Mouse (Mus musculus): ENCODE measurements at regions not wholly inside any gene's neighbourhood (a gene's known extent, or its start where the extent isn't known, plus 50 kb on each side); places are given as distances from the start of the nearest gene placed in this dataset.
"Not testable (repeated sequence)": the region's sequence is repeated elsewhere in the genome, so short reads cannot be mapped to it uniquely, and the experiment has no call there.

- DNase-seq (ENCODE audit: extremely low spot score, low spot score): no peak
- Histone ChIP-seq H3K27me3 (ENCODE audit: poor library complexity, severe bottlenecking) (no peaks in the 10 kb centered on the region), H3K27ac (no peak overlapping the region), H3K9me3 (no peaks in the 10 kb centered on the region; the same call in 1 of the 2 replicates), H3K4me1 (no peaks in the 10 kb centered on the region), H3K4me3 (no peak overlapping the region), H3K36me3 (replicated peaks) (no peaks in the 10 kb centered on the region)
- 84% methylated on average over 1 of the region's 1 CpGs for WGBS
Measured at GRCm38 (mm10) chr3:7079073-7079472, 458.8 kb upstream of the 1700008P02Rik start.

- H3K27ac ChIP-seq: no peak overlapping the region
- no peaks in the 10 kb centered on the region for H3K36me3 ChIP-seq (replicated peaks)
- H3K4me1 ChIP-seq: no peaks in the 10 kb centered on the region
- no peaks in the 10 kb centered on the region for H3K9me3 ChIP-seq
- no peak overlapping the region for H3K4me3 ChIP-seq
- DNase-seq (ENCODE audit: extremely low spot score, low spot score): no peak
- whole genome bisulfite sequencing: 79% methylated on average over 3 of the region's 3 CpGs
- no peaks in the 10 kb centered on the region for H3K27me3 ChIP-seq (ENCODE audit: poor library complexity, severe bottlenecking)
Measured at GRCm38 (mm10) chr3:7076850-7077249, 456.6 kb upstream of the 1700008P02Rik start.

- H3K27ac ChIP-seq: no peak overlapping the region
- H3K36me3 ChIP-seq (replicated peaks): no peaks in the 10 kb centered on the region
- H3K4me1 ChIP-seq: no peaks in the 10 kb centered on the region
- no peaks in the 10 kb centered on the region for H3K27me3 ChIP-seq (ENCODE audit: poor library complexity, severe bottlenecking)
- no peaks in the 10 kb centered on the region for H3K9me3 ChIP-seq
- 90% methylated on average over 2 of the region's 2 CpGs for WGBS
- DNase-seq (ENCODE audit: extremely low spot score, low spot score): no peak
- H3K4me3 ChIP-seq: no peak overlapping the region
Measured at GRCm38 (mm10) chr3:7074488-7074887, 454.2 kb upstream of the 1700008P02Rik start.

GRCm38 (mm10) chr3:7041372-7042057, 421.3 kb upstream of the 1700008P02Rik start:
- 63% methylated on average over 2 of the region's 2 CpGs for WGBS
- peaks cover 9% of the 10 kb centered on the region; the same call in 1 of the 2 replicates for H3K9me3 ChIP-seq
- no peaks in the 10 kb centered on the region for H3K4me1 ChIP-seq
- no peak for DNase-seq (ENCODE audit: extremely low spot score, low spot score)
- no peak overlapping the region for H3K4me3 ChIP-seq
- H3K36me3 ChIP-seq (replicated peaks): no peaks in the 10 kb centered on the region
- H3K27ac ChIP-seq: no peak overlapping the region
- no peaks in the 10 kb centered on the region for H3K27me3 ChIP-seq (ENCODE audit: poor library complexity, severe bottlenecking)

GRCm38 (mm10) chr3:7035833-7036232, 415.6 kb upstream of the 1700008P02Rik start:
- DNase-seq (ENCODE audit: extremely low spot score, low spot score): no peak
- H3K27me3 ChIP-seq (ENCODE audit: poor library complexity, severe bottlenecking): no peaks in the 10 kb centered on the region
- no peak overlapping the region for H3K27ac ChIP-seq
- 90% methylated on average over 2 of the region's 2 CpGs for WGBS
- no peaks in the 10 kb centered on the region for H3K4me1 ChIP-seq
- H3K4me3 ChIP-seq: no peak overlapping the region
- peaks cover 9% of the 10 kb centered on the region; the same call in 1 of the 2 replicates for H3K9me3 ChIP-seq
- no peaks in the 10 kb centered on the region for H3K36me3 ChIP-seq (replicated peaks)

- H3K36me3 ChIP-seq (replicated peaks): no peaks in the 10 kb centered on the region
- H3K4me3 ChIP-seq: no peak overlapping the region
- no peaks in the 10 kb centered on the region for H3K4me1 ChIP-seq
- H3K9me3 ChIP-seq: no peaks in the 10 kb centered on the region
- H3K27me3 ChIP-seq (ENCODE audit: poor library complexity, severe bottlenecking): no peaks in the 10 kb centered on the region
- H3K27ac ChIP-seq: no peak overlapping the region
- peak; percentile 29 for DNase-seq (ENCODE audit: extremely low spot score, low spot score)
- 39% methylated on average over 5 of the region's 5 CpGs for WGBS
Measured at GRCm38 (mm10) chr3:7027845-7028244, 407.6 kb upstream of the 1700008P02Rik start.

- Histone ChIP-seq H3K27ac (no peak overlapping the region), H3K4me1 (peaks cover 20% of the 10 kb centered on the region), H3K4me3 (no peak overlapping the region), H3K36me3 (replicated peaks) (no peaks in the 10 kb centered on the region), H3K27me3 (ENCODE audit: poor library complexity, severe bottlenecking) (no peaks in the 10 kb centered on the region), H3K9me3 (no peaks in the 10 kb centered on the region)
- DNase-seq (ENCODE audit: extremely low spot score, low spot score): no peak
- 56% methylated on average over 7 of the region's 7 CpGs for WGBS
Measured at GRCm38 (mm10) chr3:7014345-7014973, 394.2 kb upstream of the 1700008P02Rik start.

- Histone ChIP-seq H3K9me3 (no peaks in the 10 kb centered on the region), H3K4me1 (peaks cover 28% of the 10 kb centered on the region), H3K27me3 (ENCODE audit: poor library complexity, severe bottlenecking) (no peaks in the 10 kb centered on the region), H3K36me3 (replicated peaks) (no peaks in the 10 kb centered on the region), H3K27ac (no peak overlapping the region), H3K4me3 (no peak overlapping the region)
- no peak for DNase-seq (ENCODE audit: extremely low spot score, low spot score)
Measured at GRCm38 (mm10) chr3:7013516-7013915, 393.3 kb upstream of the 1700008P02Rik start.

- DNase-seq (ENCODE audit: extremely low spot score, low spot score): peak; percentile 17
- Histone ChIP-seq H3K27ac (0 out of 2 replicates have a peak overlapping the region, but pooled peaks have one; percentile 44), H3K27me3 (ENCODE audit: poor library complexity, severe bottlenecking) (no peaks in the 10 kb centered on the region), H3K36me3 (replicated peaks) (no peaks in the 10 kb centered on the region), H3K4me1 (peaks cover 36% of the 10 kb centered on the region), H3K9me3 (no peaks in the 10 kb centered on the region), H3K4me3 (no peak overlapping the region)
- 52% methylated on average over 7 of the region's 7 CpGs for WGBS
Measured at GRCm38 (mm10) chr3:7010294-7011087, 390.2 kb upstream of the 1700008P02Rik start.

GRCm38 (mm10) chr3:7008671-7009217, 388.5 kb upstream of the 1700008P02Rik start:
- Histone ChIP-seq H3K4me1 (peaks cover 26% of the 10 kb centered on the region), H3K4me3 (no peak overlapping the region)
- WGBS: 74% methylated on average over 7 of the region's 7 CpGs

GRCm38 (mm10) chr3:7007811-7008359, 387.6 kb upstream of the 1700008P02Rik start:
- no peaks in the 10 kb centered on the region for H3K9me3 ChIP-seq
- 67% methylated on average over 5 of the region's 5 CpGs for WGBS
- H3K27ac ChIP-seq: no peak overlapping the region

More at GRCm38 (mm10) chr3:7008671-7009217, 388.5 kb upstream of the 1700008P02Rik start:
- Histone ChIP-seq H3K27me3 (ENCODE audit: poor library complexity, severe bottlenecking) (no peaks in the 10 kb centered on the region), H3K9me3 (no peaks in the 10 kb centered on the region), H3K27ac (no peak overlapping the region), H3K36me3 (replicated peaks) (no peaks in the 10 kb centered on the region)
- no peak for DNase-seq (ENCODE audit: extremely low spot score, low spot score)

GRCm38 (mm10) chr3:6991735-6992134, 371.5 kb upstream of the 1700008P02Rik start:
- H3K4me3 ChIP-seq; H3K27me3 ChIP-seq (ENCODE audit: poor library complexity, severe bottlenecking); H3K36me3 ChIP-seq (replicated peaks); H3K9me3 ChIP-seq; H3K4me1 ChIP-seq; DNase-seq (ENCODE audit: extremely low spot score, low spot score); H3K27ac ChIP-seq: not testable (repeated sequence)
- WGBS: 87% methylated on average over 5 of the region's 5 CpGs

More at GRCm38 (mm10) chr3:7007811-7008359, 387.6 kb upstream of the 1700008P02Rik start:
- no peak for DNase-seq (ENCODE audit: extremely low spot score, low spot score)
- Histone ChIP-seq H3K4me3 (no peak overlapping the region), H3K4me1 (peaks cover 19% of the 10 kb centered on the region), H3K27me3 (ENCODE audit: poor library complexity, severe bottlenecking) (no peaks in the 10 kb centered on the region), H3K36me3 (replicated peaks) (no peaks in the 10 kb centered on the region)

All from forebrain, embryonic 10.5 days (tissue).